Mouse (Mus musculus) embryonic facial prominence, embryonic 15.5 days (tissue): Measurements from ENCODE around the gene Gpam. TPM values are rescaled to one million over a fixed set of nuclear protein-coding genes. Genes with fewer than 3 reads are reported as not detected.
A peak's percentile ranks its signal among the peaks of the same experiment; 100 is the strongest.

ENCODE experiments used
- ATAC-seq: fragments of 200-750 bp; cut with Nextera tagmentation; 2 replicates; pipeline ENCODE4 v1.8.0; 2017; ENCODE audit warnings: low read depth, moderate TSS enrichment; ENCODE audit not compliant: insufficient number of reproducible peaks, low FRiP score, low TSS enrichment
- H3K27ac ChIP-seq: fragments of 300-500 bp; sonication (generic); replicated peaks from 2 replicates; pipeline ENCODE4 v1.5.1; 2015; ENCODE audit warnings: mild to moderate bottlenecking, inconsistent platforms
- H3K27me3 ChIP-seq: fragments of 300-500 bp; sonication (generic); 2 replicates; pipeline ENCODE4 v1.6.1; 2015; ENCODE audit warnings: inconsistent platforms
- H3K36me3 ChIP-seq: fragments of 300-500 bp; sonication (generic); 2 replicates; pipeline ENCODE4 v1.6.1; 2015; ENCODE audit warnings: mild to moderate bottlenecking, inconsistent platforms
- H3K4me1 ChIP-seq: fragments of 300-500 bp; sonication (generic); 2 replicates; pipeline ENCODE4 v1.6.1; 2015; ENCODE audit warnings: inconsistent platforms
- H3K4me2 ChIP-seq: fragments of 300-500 bp; sonication (generic); replicated peaks from 2 replicates; pipeline ENCODE4 v1.6.1; 2015; ENCODE audit warnings: mild to moderate bottlenecking, inconsistent platforms
- H3K4me3 ChIP-seq: fragments of 300-500 bp; sonication (generic); replicated peaks from 2 replicates; pipeline ENCODE4 v1.5.1; 2015; ENCODE audit warnings: mild to moderate bottlenecking, inconsistent platforms
- H3K9ac ChIP-seq: fragments of 300-500 bp; sonication (generic); 2 replicates; pipeline ENCODE4 v1.6.1; 2015; ENCODE audit warnings: inconsistent platforms
- H3K9me3 ChIP-seq: fragments of 300-500 bp; sonication (generic); replicated peaks from 2 replicates; pipeline ENCODE4 v1.6.1; 2016; ENCODE audit warnings: inconsistent platforms
- WGBS: fragments of 180-500 bp; shearing (Covaris S2); methylation state at CpG from one replicate; pipeline ENCODE4 v1.1.7; 2015; 5-methylcytosine and 5-hydroxymethylcytosine counted together
- polyA plus RNA-seq: library from polyadenylated mRNA; unstranded; fragments of >200 nt; fragmentation: Nextera tagmentation; extraction: Ambion mirVana; gene quantifications from 2 replicates; pipeline ENCODE4 v1.2.1, GENCODE M21; 2015

The Gpam gene
- polyA plus RNA-seq, 1 experiment from 2014 or later = 13.7 TPM

GRCm38 (mm10) chr19:55085857-55086185 is 41.2 kb downstream of the Gpam start:
- H3K9me3 ChIP-seq = no peaks in the 10 kb centered on the region
- ATAC-seq = no peak
- H3K4me3 ChIP-seq = no peak overlapping the region
- peaks cover 96% of the 10 kb centered on the region for H3K36me3 ChIP-seq
- H3K27ac ChIP-seq = no peak overlapping the region
- no peaks in the 10 kb centered on the region for H3K4me1 ChIP-seq
- no peaks in the 10 kb centered on the region for H3K27me3 ChIP-seq
- H3K4me2 ChIP-seq = no peak overlapping the region
- 92% methylated on average over 7 of the region's 7 CpGs for WGBS
- no peak overlapping the region for H3K9ac ChIP-seq

DNA sequence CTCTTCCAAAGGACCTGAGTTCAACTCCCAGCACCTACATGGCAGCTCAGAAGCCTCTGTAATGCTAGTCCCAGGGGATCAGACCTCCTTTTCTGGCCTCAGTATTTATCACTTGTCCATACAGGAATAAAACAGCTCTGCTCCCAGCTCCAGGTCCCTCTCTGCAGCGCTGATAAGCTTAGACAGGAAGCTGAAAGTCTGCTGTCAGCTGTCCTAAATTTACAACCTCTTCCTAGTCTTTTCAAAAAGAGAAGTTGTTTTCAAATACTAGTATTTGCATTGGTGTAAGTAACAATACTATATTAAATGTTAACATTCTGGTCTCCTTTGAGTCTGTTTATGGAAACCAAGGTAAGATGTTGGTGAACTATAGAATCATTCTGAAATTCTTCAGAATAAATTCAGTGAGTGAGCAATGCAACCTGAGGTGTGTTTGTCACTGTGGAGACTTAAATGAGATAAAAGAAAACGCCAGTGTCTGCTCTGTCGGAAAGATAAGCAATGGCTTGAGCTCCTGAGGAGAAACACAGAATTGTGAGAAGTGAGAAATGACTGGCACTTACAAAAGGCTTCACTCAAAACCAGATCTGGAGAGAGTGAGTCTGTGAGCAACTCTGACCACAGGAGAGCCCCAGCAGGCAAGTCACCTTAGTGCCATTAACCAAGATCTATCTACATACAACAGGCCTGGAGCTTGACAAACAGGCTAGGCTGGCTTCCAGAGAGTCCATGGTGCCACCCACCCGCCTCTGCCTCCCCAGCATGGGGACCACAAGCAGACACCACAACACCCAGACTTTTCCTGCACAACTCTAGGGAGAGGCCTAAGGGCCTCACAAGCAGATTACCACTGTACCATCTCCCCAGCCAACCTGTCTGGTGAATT is 41.8 kb downstream of the Gpam start:
- 88% methylated on average over 4 of the region's 4 CpGs for WGBS
- no peak overlapping the region for H3K4me3 ChIP-seq
- H3K4me1 ChIP-seq = no peaks in the 10 kb centered on the region
- no peaks in the 10 kb centered on the region for H3K27me3 ChIP-seq
- ATAC-seq = no peak
- no peak overlapping the region for H3K9ac ChIP-seq
- H3K27ac ChIP-seq = 0 out of 2 replicates have a peak overlapping the region, but pooled peaks have one; percentile 3
- H3K36me3 ChIP-seq = peaks cover 94% of the 10 kb centered on the region
- H3K9me3 ChIP-seq = no peaks in the 10 kb centered on the region
- H3K4me2 ChIP-seq = no peak overlapping the region

- Histone ChIP-seq H3K4me2 (no peak overlapping the region), H3K36me3 (peaks cover 86% of the 10 kb centered on the region), H3K4me1 (no peaks in the 10 kb centered on the region), H3K9ac (no peak overlapping the region), H3K27ac (no peak overlapping the region), H3K4me3 (no peak overlapping the region), H3K27me3 (no peaks in the 10 kb centered on the region), H3K9me3 (no peaks in the 10 kb centered on the region)
- WGBS = 84% methylated on average over 8 of the region's 8 CpGs
- ATAC-seq = no peak
Observed at GRCm38 (mm10) chr19:55076822-55077221, 50.2 kb downstream of the Gpam start.

GRCm38 (mm10) chr19:55073004-55073403 is 54.0 kb downstream of the Gpam start:
- Histone ChIP-seq H3K27me3 (no peaks in the 10 kb centered on the region), H3K4me1 (no peaks in the 10 kb centered on the region), H3K9me3 (no peaks in the 10 kb centered on the region), H3K9ac (no peak overlapping the region), H3K27ac (no peak overlapping the region), H3K4me2 (no peak overlapping the region), H3K36me3 (peaks cover 89% of the 10 kb centered on the region), H3K4me3 (no peak overlapping the region)
- 84% methylated on average over 3 of the region's 3 CpGs for WGBS
- no peak for ATAC-seq

DNA sequence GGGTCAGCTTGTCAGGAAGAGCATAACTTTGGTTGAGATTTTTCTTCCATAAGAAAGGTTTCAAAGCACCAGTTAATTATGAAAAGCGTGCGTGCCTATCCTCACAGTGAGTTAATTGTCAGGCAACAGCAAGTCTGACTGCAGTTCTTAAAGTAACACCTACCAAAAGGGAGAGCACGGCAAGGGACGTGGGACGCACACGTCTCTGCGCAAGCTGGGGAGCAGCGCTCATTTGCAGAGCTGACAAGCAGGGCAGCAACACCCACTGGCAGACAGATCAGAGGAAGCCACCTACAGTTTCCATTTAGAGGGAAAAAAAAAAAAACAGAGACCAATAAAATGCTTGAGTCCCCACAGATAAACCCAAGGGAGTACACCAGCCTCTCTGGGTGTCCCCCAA is 58.0 kb downstream of the Gpam start:
- H3K4me3 ChIP-seq = no peak overlapping the region
- WGBS = 91% methylated on average over 8 of the region's 8 CpGs
- H3K27me3 ChIP-seq = no peaks in the 10 kb centered on the region
- no peaks in the 10 kb centered on the region for H3K4me1 ChIP-seq
- no peaks in the 10 kb centered on the region for H3K9me3 ChIP-seq
- H3K36me3 ChIP-seq = peaks cover 67% of the 10 kb centered on the region
- H3K4me2 ChIP-seq = no peak overlapping the region
- H3K9ac ChIP-seq = no peak overlapping the region
- ATAC-seq = no peak
- H3K27ac ChIP-seq = no peak overlapping the region

GRCm38 (mm10) chr19:55063272-55063671 is 63.8 kb downstream of the Gpam start:
- H3K27ac ChIP-seq = 0 out of 2 replicates have a peak overlapping the region, but pooled peaks have one; percentile 28
- peaks cover 15% of the 10 kb centered on the region for H3K36me3 ChIP-seq
- WGBS = 29% methylated on average over 6 of the region's 6 CpGs
- no peaks in the 10 kb centered on the region for H3K9me3 ChIP-seq
- no peak overlapping the region for H3K4me2 ChIP-seq
- H3K9ac ChIP-seq = no peak overlapping the region
- no peak overlapping the region for H3K4me3 ChIP-seq
- peaks cover 15% of the 10 kb centered on the region for H3K4me1 ChIP-seq
- ATAC-seq = no peak
- H3K27me3 ChIP-seq = no peaks in the 10 kb centered on the region

DNA sequence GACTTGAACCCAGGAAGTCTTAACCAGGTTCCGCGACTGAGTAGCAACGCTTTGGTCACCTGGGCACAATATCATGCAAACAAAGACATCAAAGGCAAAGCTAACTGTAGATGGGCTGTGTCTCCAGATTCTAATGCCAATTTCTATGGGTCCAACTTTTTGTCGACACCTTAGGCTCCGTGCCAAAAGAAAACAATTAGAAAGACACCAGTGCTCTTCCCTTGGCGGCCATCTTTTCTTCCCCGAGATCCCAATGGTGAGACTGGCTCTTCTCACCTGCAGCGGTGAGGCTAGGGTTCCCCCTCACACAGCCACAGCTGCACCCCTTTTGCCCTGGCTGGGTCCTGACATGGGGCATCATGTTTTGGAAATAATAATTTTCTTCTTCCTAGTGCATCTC is 64.5 kb downstream of the Gpam start:
- H3K4me1 ChIP-seq = peaks cover 15% of the 10 kb centered on the region
- no peak overlapping the region for H3K4me2 ChIP-seq
- H3K9me3 ChIP-seq = no peaks in the 10 kb centered on the region
- WGBS = 82% methylated on average over 8 of the region's 8 CpGs
- no peak for ATAC-seq
- no peak overlapping the region for H3K27ac ChIP-seq
- no peaks in the 10 kb centered on the region for H3K27me3 ChIP-seq
- H3K4me3 ChIP-seq = no peak overlapping the region
- H3K9ac ChIP-seq = no peak overlapping the region
- peaks cover 13% of the 10 kb centered on the region for H3K36me3 ChIP-seq

GRCm38 (mm10) chr19:55061951-55062350 is 65.1 kb downstream of the Gpam start:
- Histone ChIP-seq H3K9ac (no peak overlapping the region), H3K4me1 (peaks cover 15% of the 10 kb centered on the region), H3K27ac (no peak overlapping the region), H3K27me3 (no peaks in the 10 kb centered on the region), H3K36me3 (peaks cover 12% of the 10 kb centered on the region), H3K9me3 (no peaks in the 10 kb centered on the region), H3K4me3 (no peak overlapping the region), H3K4me2 (no peak overlapping the region)
- WGBS = 24% methylated on average over 5 of the region's 5 CpGs
- no peak for ATAC-seq

DNA sequence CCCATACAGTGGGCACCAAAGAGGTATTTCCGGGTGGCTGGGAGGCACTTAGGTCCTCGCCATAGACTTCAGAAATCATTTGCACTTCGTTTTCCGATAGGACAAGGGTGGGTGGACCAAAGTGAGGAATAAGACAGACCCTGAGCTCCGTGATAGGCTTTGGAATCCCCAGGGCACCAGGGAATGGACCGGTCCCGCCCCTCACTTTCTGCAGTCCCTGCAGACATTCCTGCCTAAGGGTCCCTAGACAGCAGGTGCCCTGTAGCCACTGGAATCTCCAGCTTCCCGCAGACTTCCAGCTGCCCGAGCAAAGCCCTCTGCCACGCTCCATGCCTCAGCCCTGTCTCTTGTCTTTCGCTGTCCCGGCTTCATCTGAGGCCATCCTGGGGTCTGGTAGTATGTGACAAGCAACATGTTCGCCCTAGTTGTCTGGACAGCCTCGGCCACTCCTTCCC is 65.6 kb downstream of the Gpam start:
- Histone ChIP-seq H3K27ac (0 out of 2 replicates have a peak overlapping the region, but pooled peaks have one; percentile 14), H3K4me2 (peak overlapping the region; percentile 60), H3K27me3 (no peaks in the 10 kb centered on the region), H3K4me3 (peak overlapping the region; percentile 28), H3K9me3 (no peaks in the 10 kb centered on the region), H3K4me1 (peaks cover 15% of the 10 kb centered on the region), H3K9ac (no peak overlapping the region), H3K36me3 (peaks cover 8% of the 10 kb centered on the region)
- 6% methylated on average over 14 of the region's 14 CpGs for whole genome bisulfite sequencing
- ATAC-seq = no peak

- Histone ChIP-seq H3K36me3 (peaks cover 2% of the 10 kb centered on the region), H3K4me2 (peak overlapping the region; percentile 60), H3K27me3 (no peaks in the 10 kb centered on the region), H3K27ac (no peak overlapping the region), H3K9ac (no peak overlapping the region), H3K9me3 (no peaks in the 10 kb centered on the region), H3K4me1 (peaks cover 15% of the 10 kb centered on the region), H3K4me3 (peak overlapping the region; percentile 28; the same call in 1 of the 2 replicates)
- ATAC-seq = no peak; the same call in 1 of the 2 replicates
- WGBS = 3% methylated on average over 7 of the region's 7 CpGs
Observed at GRCm38 (mm10) chr19:55060964-55061363, 66.1 kb downstream of the Gpam start.

- 59% methylated on average over 5 of the region's 5 CpGs for WGBS
- Histone ChIP-seq H3K27me3 (no peaks in the 10 kb centered on the region), H3K4me2 (no peak overlapping the region), H3K9ac (no peak overlapping the region), H3K4me3 (no peak overlapping the region), H3K4me1 (peaks cover 10% of the 10 kb centered on the region), H3K9me3 (no peaks in the 10 kb centered on the region), H3K27ac (no peak overlapping the region), H3K36me3 (no peaks in the 10 kb centered on the region)
- no peak for ATAC-seq
Observed at GRCm38 (mm10) chr19:55057483-55057882, 69.6 kb downstream of the Gpam start.
